In the genomic region with DNA sequence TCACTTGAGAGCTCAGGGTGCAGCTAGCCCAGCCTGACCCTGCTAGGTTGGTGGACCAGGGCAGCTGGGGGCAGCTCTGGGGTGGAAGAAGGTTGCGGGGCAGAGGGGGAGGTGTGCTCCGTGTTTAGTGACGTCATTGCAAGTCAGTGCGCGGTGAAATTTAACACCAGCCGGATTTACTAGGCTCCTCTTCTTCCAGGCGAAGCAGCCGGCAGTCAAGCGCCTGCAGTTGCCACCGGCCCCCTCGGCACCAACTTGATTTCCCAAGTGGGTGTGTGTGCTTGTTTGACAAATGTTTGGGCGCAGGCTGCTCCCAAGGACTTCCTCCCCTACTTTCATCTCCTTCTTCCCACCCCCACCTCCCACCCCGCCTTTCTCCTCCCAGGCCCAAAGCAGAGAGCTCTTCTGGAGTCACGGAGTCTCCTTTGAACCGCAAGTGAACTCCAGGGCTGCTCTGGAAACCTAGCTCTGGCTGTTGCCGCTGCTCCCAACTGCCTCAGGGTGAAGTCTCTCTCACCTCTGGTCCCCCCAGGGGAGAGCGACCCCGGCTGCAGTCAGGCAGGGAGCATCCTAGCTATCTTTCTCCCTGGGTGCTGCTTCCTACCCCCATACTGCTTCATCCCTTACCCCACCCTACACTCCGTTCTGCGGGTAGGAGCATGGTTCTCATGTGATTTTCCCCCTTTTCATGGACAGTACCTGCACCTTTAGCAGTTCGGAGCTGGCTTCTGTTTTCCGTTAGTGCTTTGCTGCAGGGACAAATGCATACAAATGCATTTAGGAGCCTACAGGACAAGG, we compare ENCODE assay signal across 8 mouse cellular contexts. TPM values are rescaled to one million over a fixed set of nuclear protein-coding genes. Genes with fewer than 3 reads are reported as not detected.
DNase-seq lines count a peak whose midpoint lies in the region; ATAC-seq and TF ChIP-seq lines count a peak whose summit lies in the region.

A gene (plus strand): TSS at position 136 of the 798 bp plus-strand sequence.

- peak within 1 kb of the TSS; percentile 62 for H3K9ac ChIP-seq in heart, embryonic 11.5 days (ENCODE audit: low read depth, low read length)
- H3K9ac ChIP-seq in midbrain, postnatal 0 days (replicated peaks; ENCODE audit: low read length, poor library complexity, severe bottlenecking): peak within 1 kb of the TSS; percentile 51

- 2% methylated on average over 22 of the region's 22 CpGs for WGBS in heart, embryonic 11.5 days (ENCODE audit: insufficient replicate concordance)
- 2% methylated on average over 22 of the region's 22 CpGs for WGBS in midbrain, postnatal 0 days

- H3K9me3 ChIP-seq in heart, embryonic 11.5 days (replicated peaks; ENCODE audit: control insufficient read depth, low read length): no peaks in the 10 kb centered on the region
- no peaks in the 10 kb centered on the region for H3K9me3 ChIP-seq in midbrain, postnatal 0 days (ENCODE audit: low read length)

- TF ChIP-seq POLR2A in cortical plate, adult 2 months (IDR thresholded peaks at IDR 0.05; ENCODE audit: extremely low read depth, insufficient read depth, low read length): no peak

- H3K4me2 ChIP-seq in heart, embryonic 11.5 days: peak within 1 kb of the TSS; percentile 91
- H3K4me2 ChIP-seq in midbrain, postnatal 0 days (ENCODE audit: low read depth, low read length, poor library complexity, severe bottlenecking): peak within 1 kb of the TSS; percentile 83

- H3K4me3 ChIP-seq in heart, embryonic 11.5 days (ENCODE audit: low read depth, low read length): peak within 1 kb of the TSS; percentile 45
- peak within 1 kb of the TSS; percentile 10 for H3K4me3 ChIP-seq in cortical plate, adult 2 months (ENCODE audit: insufficient read depth, low read length)
- peak within 1 kb of the TSS; percentile 37 for H3K4me3 ChIP-seq in midbrain, postnatal 0 days (ENCODE audit: low read depth, low read length)

- no peak within 1 kb of the TSS for H3K27ac ChIP-seq in heart, embryonic 11.5 days (ENCODE audit: low read depth, low read length)
- H3K27ac ChIP-seq in cortical plate, adult 2 months (ENCODE audit: insufficient read depth, low read length): no peak within 1 kb of the TSS
- H3K27ac ChIP-seq in midbrain, postnatal 0 days (ENCODE audit: low read depth, low read length): no peak within 1 kb of the TSS

- TF ChIP-seq CTCF in cortical plate, adult 2 months (IDR thresholded peaks at IDR 0.05; ENCODE audit: extremely low read depth, insufficient read depth, low read length): no peak
- no peak for TF ChIP-seq CTCF in midbrain, postnatal 0 days (IDR thresholded peaks at IDR 0.05)

- no peak for DNase-seq in heart, postnatal 25 days (ENCODE audit: low spot score)
- peak; percentile 2 for DNase-seq in left cerebral cortex, postnatal 4 days
- DNase-seq in midbrain, postnatal 0 days (ENCODE audit: low spot score): no peak
- DNase-seq in urinary bladder, postnatal 10 days (ENCODE audit: low spot score): no peak
- DNase-seq in cerebellum, adult 9-10 months: no peak

- peaks cover 12% of the 10 kb centered on the region; the same call in 1 of the 2 replicates for H3K27me3 ChIP-seq in heart, embryonic 11.5 days (ENCODE audit: control insufficient read depth, insufficient read depth, low read length)
- H3K27me3 ChIP-seq in midbrain, postnatal 0 days (ENCODE audit: insufficient read depth, low read length): no peaks in the 10 kb centered on the region

- intact Hi-C loops in heart, postnatal 25 days (cut with DNase I): no loop called here
- intact Hi-C loops in left cerebral cortex, postnatal 4 days (cut with DNase I): no loop called here

- peak; percentile 29; the same call in 1 of the 2 replicates for ATAC-seq in heart, embryonic 11.5 days (replicated peaks; ENCODE audit: insufficient number of reproducible peaks, low FRiP score, low TSS enrichment)
- ATAC-seq in granulocyte monocyte progenitor cell, adult 5-6 weeks (replicated peaks; ENCODE audit: poor library complexity, severe bottlenecking): peak; percentile 26; the same call in 1 of the 2 replicates
- ATAC-seq in midbrain, postnatal 0 days (ENCODE audit: low FRiP score): peak; percentile 63

- peaks cover 14% of the 10 kb centered on the region for H3K4me1 ChIP-seq in heart, embryonic 11.5 days (ENCODE audit: control insufficient read depth, insufficient read depth, low read length)
- H3K4me1 ChIP-seq in cortical plate, adult 2 months (ENCODE audit: control insufficient read depth, insufficient read depth, low read length): peaks cover 2% of the 10 kb centered on the region
- peaks cover 7% of the 10 kb centered on the region; the same call in 1 of the 2 replicates for H3K4me1 ChIP-seq in midbrain, postnatal 0 days (ENCODE audit: insufficient read depth, low read length)

- no peaks in the 10 kb centered on the region for H3K36me3 ChIP-seq in heart, embryonic 11.5 days (ENCODE audit: control insufficient read depth, insufficient read depth, low read length)
- H3K36me3 ChIP-seq in midbrain, postnatal 0 days (ENCODE audit: insufficient read depth, low read length): no peaks in the 10 kb centered on the region

RNA-seq across cellular contexts. Expression of the gene that starts here (rescaled TPM):
- 0.36 and 0.54 TPM in 2 replicates for polyA plus RNA-seq in heart, embryonic 11.5 days (2014; fragmentation: Nextera tagmentation; extraction: Ambion mirVana)
- under 1 TPM; 0.11 to 0.60 TPM for total RNA-seq in heart, postnatal 25 days (2021)
- polyA plus RNA-seq in cortical plate, adult 2 months (2012; rRNA removed): 7.6 and 9.0 TPM in 2 replicates
- total RNA-seq in granulocyte monocyte progenitor cell, adult 5-6 weeks (2014; fragmentation: Nextera tagmentation): not detected in 2 replicates
- total RNA-seq in granulocyte monocyte progenitor cell, adult 5-6 weeks (2017): not detected in 2 replicates
- total RNA-seq in left cerebral cortex, postnatal 4 days (2021): 1 to 10 TPM; 3.0 to 3.4 TPM
- 0.47 and 1.1 TPM in 2 replicates for total RNA-seq in midbrain, postnatal 0 days (2014; rRNA removed)
- 0.47 and 0.79 TPM in 2 replicates for polyA plus RNA-seq in midbrain, postnatal 0 days (2015; fragmentation: Nextera tagmentation; extraction: Ambion mirVana)

Comparison
In these comparisons a context has a peak if more than half of its experiments do, and no peak if none do; other contexts are left out.
1. Peak in ATAC-seq, H3K4me3 ChIP-seq, H3K9ac ChIP-seq and H3K4me2 ChIP-seq in heart, embryonic 11.5 days; RNA of the gene not detected or under 1 TPM.
2. Peak in ATAC-seq in granulocyte monocyte progenitor cell, adult 5-6 weeks; RNA of the gene not detected or under 1 TPM.